21 mouse cellular contexts compared by ENCODE assay signal in the genomic region with DNA sequence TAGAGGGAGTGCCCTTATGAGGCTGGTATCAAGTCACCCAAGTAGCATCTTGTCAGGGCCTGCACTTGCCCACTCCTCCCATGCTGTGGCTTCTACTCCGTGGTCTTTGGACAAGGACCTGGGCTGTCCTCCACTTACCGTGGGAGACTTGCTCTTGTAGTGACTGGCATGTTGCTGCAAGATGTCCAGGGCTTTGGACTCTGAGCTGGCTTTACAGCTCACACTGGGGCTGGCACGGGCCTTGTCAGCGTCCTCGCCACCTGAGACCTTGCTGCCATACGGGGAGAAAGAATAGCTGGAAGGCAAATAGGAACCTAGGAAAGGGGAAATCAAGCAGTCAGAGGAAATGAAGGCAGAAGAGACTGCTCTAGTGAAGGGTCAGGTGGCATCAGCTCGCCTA.
"Had no signal": no experiment of that assay in that cellular context is flagged by ENCODE, and none has a peak within 500 bp of the region (broad histone marks: within the 10 kb centered on the region; RNA-seq: fewer than 3 reads in every experiment).

No protein-coding gene starts in this region.

- DNase-seq: kidney, adult 11 months; kidney, adult 8-10 months; kidney, postnatal 10 days; left cerebral cortex, postnatal 4 days; liver, embryonic 13.5 days; lung, adult 2 months; lung, postnatal 14 days; lung, postnatal 4 days; right cerebral cortex, adult 18-20 months; right cerebral cortex, postnatal 14 days; right cerebral cortex, postnatal 4 days; thymus, adult 2 months; thymus, postnatal 14 days; thymus, postnatal 4 days had no signal

- H3K27me3 ChIP-seq: kidney, embryonic 15.5 days; limb, embryonic 12.5 days; limb, embryonic 15.5 days; liver, embryonic 13.5 days; midbrain, embryonic 12.5 days had no signal

- H3K4me1 ChIP-seq: kidney, embryonic 15.5 days had no signal

- H3K27ac ChIP-seq: kidney, embryonic 15.5 days; limb, embryonic 12.5 days; limb, embryonic 15.5 days; liver, embryonic 13.5 days; midbrain, embryonic 12.5 days; stomach, postnatal 0 days had no signal

- ATAC-seq: midbrain, embryonic 16.5 days had no signal

- H3K9me3 ChIP-seq: kidney, embryonic 15.5 days; limb, embryonic 12.5 days; limb, embryonic 15.5 days; liver, embryonic 13.5 days; midbrain, embryonic 12.5 days had no signal

- H3K4me2 ChIP-seq: kidney, embryonic 15.5 days; limb, embryonic 12.5 days; limb, embryonic 15.5 days; liver, embryonic 13.5 days; midbrain, embryonic 12.5 days had no signal

- H3K9ac ChIP-seq: kidney, embryonic 15.5 days; limb, embryonic 12.5 days; limb, embryonic 15.5 days; liver, embryonic 13.5 days; midbrain, embryonic 12.5 days had no signal

- H3K4me3 ChIP-seq: kidney, embryonic 15.5 days; limb, embryonic 12.5 days; limb, embryonic 15.5 days; liver, embryonic 13.5 days; midbrain, embryonic 12.5 days; myocyte had no signal
